Mouse (Mus musculus): Measurements from ENCODE around the gene Tra2a. TPM values are rescaled to one million over a fixed set of nuclear protein-coding genes. Genes with fewer than 3 reads are reported as not detected.
"Not testable (repeated sequence)": the region's sequence is repeated elsewhere in the genome, so short reads cannot be mapped to it uniquely, and the experiment has no call there.

The Tra2a gene
- polyA plus RNA-seq, 2 experiments, result 43.3 to 210 TPM

- ATAC-seq (ENCODE audit: low FRiP score, low read depth), result no peak; the same call in 1 of the 2 replicates
- H3K4me2 ChIP-seq (replicated peaks; ENCODE audit: low read depth, low read length, severe bottlenecking), result no peak overlapping the region
- H3K36me3 ChIP-seq (ENCODE audit: control insufficient read depth, insufficient read depth, low read length), result no peaks in the 10 kb centered on the region
- H3K9me3 ChIP-seq (ENCODE audit: control insufficient read depth, low read length), result no peaks in the 10 kb centered on the region
- no peak overlapping the region for H3K4me3 ChIP-seq (replicated peaks; ENCODE audit: low read length)
- H3K9ac ChIP-seq (ENCODE audit: low read depth, low read length, severe bottlenecking), result no peak overlapping the region
- WGBS, result 22% methylated on average over 5 of the region's 5 CpGs
- no peak for TF ChIP-seq POLR2A (IDR thresholded peaks at IDR 0.05; ENCODE audit: borderline replicate concordance, extremely low read depth, insufficient read depth, insufficient read length)
- H3K4me1 ChIP-seq (ENCODE audit: control insufficient read depth, insufficient read depth, low read length), result no peaks in the 10 kb centered on the region
- no peak overlapping the region for H3K27ac ChIP-seq (replicated peaks; ENCODE audit: low read depth, low read length)
- H3K27me3 ChIP-seq (ENCODE audit: control insufficient read depth, insufficient read depth, low read length), result no peaks in the 10 kb centered on the region
- peak; percentile 74 for DNase-seq (ENCODE audit: low spot score)
These were observed 5.4 kb upstream of the Tra2a start for GRCm38 (mm10) chr6:49269200-49269599.

GRCm38 (mm10) chr6:49267686-49268085, 3.9 kb upstream of the Tra2a start:
- DNase-seq (ENCODE audit: low spot score), result no peak
- no peaks in the 10 kb centered on the region for H3K27me3 ChIP-seq (ENCODE audit: control insufficient read depth, insufficient read depth, low read length)

GRCm38 (mm10) chr6:49265207-49265606, 1.4 kb upstream of the Tra2a start:
- H3K9me3 ChIP-seq (ENCODE audit: control insufficient read depth, low read length); H3K4me2 ChIP-seq (replicated peaks; ENCODE audit: low read depth, low read length, severe bottlenecking); H3K9ac ChIP-seq (ENCODE audit: low read depth, low read length, severe bottlenecking); H3K27me3 ChIP-seq (ENCODE audit: control insufficient read depth, insufficient read depth, low read length); H3K4me3 ChIP-seq (replicated peaks; ENCODE audit: low read length); DNase-seq (ENCODE audit: low spot score); H3K27ac ChIP-seq (replicated peaks; ENCODE audit: low read depth, low read length); ATAC-seq (ENCODE audit: low FRiP score, low read depth); H3K36me3 ChIP-seq (ENCODE audit: control insufficient read depth, insufficient read depth, low read length): not testable (repeated sequence)
- H3K4me1 ChIP-seq (ENCODE audit: control insufficient read depth, insufficient read depth, low read length), result peaks cover 11% of the 10 kb centered on the region
- 96% methylated on average over 1 of the region's 1 CpGs for WGBS

More at GRCm38 (mm10) chr6:49267686-49268085, 3.9 kb upstream of the Tra2a start:
- Histone ChIP-seq H3K4me1 (ENCODE audit: control insufficient read depth, insufficient read depth, low read length) (no peaks in the 10 kb centered on the region), H3K9me3 (ENCODE audit: control insufficient read depth, low read length) (no peaks in the 10 kb centered on the region), H3K4me3 (replicated peaks; ENCODE audit: low read length) (no peak overlapping the region), H3K9ac (ENCODE audit: low read depth, low read length, severe bottlenecking) (no peak overlapping the region), H3K36me3 (ENCODE audit: control insufficient read depth, insufficient read depth, low read length) (no peaks in the 10 kb centered on the region), H3K27ac (replicated peaks; ENCODE audit: low read depth, low read length) (no peak overlapping the region), H3K4me2 (replicated peaks; ENCODE audit: low read depth, low read length, severe bottlenecking) (no peak overlapping the region)
- no peak for TF ChIP-seq POLR2A (IDR thresholded peaks at IDR 0.05; ENCODE audit: borderline replicate concordance, extremely low read depth, insufficient read depth, insufficient read length)
- 72% methylated on average over 4 of the region's 4 CpGs for WGBS
- ATAC-seq (ENCODE audit: low FRiP score, low read depth), result no peak

- WGBS, result 90% methylated on average over 7 of the region's 7 CpGs
- ATAC-seq (ENCODE audit: low FRiP score, low read depth), result not testable (repeated sequence)
These were observed 613 bp upstream of the Tra2a start for GRCm38 (mm10) chr6:49264446-49264845.

GRCm38 (mm10) chr6:49263081-49263846, 569 bp downstream of the Tra2a start:
- DNase-seq (ENCODE audit: low spot score), result peak; percentile 11
- Histone ChIP-seq H3K4me2 (replicated peaks; ENCODE audit: low read depth, low read length, severe bottlenecking) (peak overlapping the region; percentile 57), H3K9ac (ENCODE audit: low read depth, low read length, severe bottlenecking) (peak overlapping the region; percentile 99), H3K27me3 (ENCODE audit: control insufficient read depth, insufficient read depth, low read length) (no peaks in the 10 kb centered on the region), H3K4me3 (replicated peaks; ENCODE audit: low read length) (peak overlapping the region; percentile 96), H3K9me3 (ENCODE audit: control insufficient read depth, low read length) (no peaks in the 10 kb centered on the region), H3K36me3 (ENCODE audit: control insufficient read depth, insufficient read depth, low read length) (no peaks in the 10 kb centered on the region), H3K4me1 (ENCODE audit: control insufficient read depth, insufficient read depth, low read length) (peaks cover 16% of the 10 kb centered on the region), H3K27ac (replicated peaks; ENCODE audit: low read depth, low read length) (peak overlapping the region; percentile 97)
- TF ChIP-seq POLR2A (IDR thresholded peaks at IDR 0.05; ENCODE audit: borderline replicate concordance, extremely low read depth, insufficient read depth, insufficient read length), result no peak
- WGBS, result 3% methylated on average over 62 of the region's 71 CpGs
- peak; percentile 73 for ATAC-seq (ENCODE audit: low FRiP score, low read depth)

More at GRCm38 (mm10) chr6:49264446-49264845, 613 bp upstream of the Tra2a start:
- H3K4me1 ChIP-seq (ENCODE audit: control insufficient read depth, insufficient read depth, low read length), result peaks cover 16% of the 10 kb centered on the region
- peak overlapping the region; percentile 57; the same call in 1 of the 2 replicates for H3K4me2 ChIP-seq (replicated peaks; ENCODE audit: low read depth, low read length, severe bottlenecking)
- 0 out of 2 replicates have a peak overlapping the region, but pooled peaks have one; percentile 99 for H3K9ac ChIP-seq (ENCODE audit: low read depth, low read length, severe bottlenecking)
- H3K4me3 ChIP-seq (replicated peaks; ENCODE audit: low read length); H3K9me3 ChIP-seq (ENCODE audit: control insufficient read depth, low read length); DNase-seq (ENCODE audit: low spot score); H3K36me3 ChIP-seq (ENCODE audit: control insufficient read depth, insufficient read depth, low read length); H3K27me3 ChIP-seq (ENCODE audit: control insufficient read depth, insufficient read depth, low read length): not testable (repeated sequence)
- H3K27ac ChIP-seq (replicated peaks; ENCODE audit: low read depth, low read length), result peak overlapping the region; percentile 97; the same call in 1 of the 2 replicates

Measured in limb, embryonic 14.5 days (tissue).